Mouse (Mus musculus) heart, adult 8-10 months (tissue): ENCODE results near the gene Ankrd45. TPM values are rescaled to one million over a fixed set of nuclear protein-coding genes. Genes with fewer than 3 reads are reported as not detected.
"Not testable (repeated sequence)": the region's sequence is repeated elsewhere in the genome, so short reads cannot be mapped to it uniquely, and the experiment has no call there.

Source experiments
- DNase-seq: peaks from one replicate; pipeline ENCODE4 v3.0.0; 2022; ENCODE audit warnings: low spot score
- total RNA-seq, 4 experiments: library from RNA; stranded (reverse); gene quantifications; 2 replicates each; pipeline ENCODE4 v1.2.4; 2022

Ankrd45 gene
- total RNA-seq, 4 experiments from 2014 or later = 3.0 to 8.4 (median 5.2) TPM

- DNase-seq = no peak
These were observed 41.2 kb downstream of the Ankrd45 start for GRCm38 (mm10) chr1:161183677-161184076.

DNA sequence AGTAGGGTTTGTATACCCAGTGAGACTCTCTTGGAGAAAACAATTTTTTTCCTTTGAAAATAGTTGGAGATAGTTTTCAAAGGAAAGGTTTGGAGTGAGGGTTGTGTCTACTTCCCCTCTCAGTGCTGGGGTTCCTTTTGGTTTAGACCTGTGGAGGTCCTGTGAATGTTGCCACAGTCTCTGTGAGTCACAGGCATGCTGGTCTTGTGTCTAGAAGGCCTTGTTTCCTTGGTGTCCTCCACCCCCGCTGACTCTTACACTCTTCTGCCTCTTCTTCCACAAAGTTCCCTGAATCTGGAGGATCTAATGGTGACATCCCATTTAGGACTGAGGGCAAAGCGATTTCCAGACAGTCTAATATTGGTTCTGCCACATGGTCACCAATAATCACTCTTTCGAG, 42.9 kb downstream of the Ankrd45 start:
- no peak for DNase-seq

- no peak for DNase-seq
These were observed 47.9 kb downstream of the Ankrd45 start for GRCm38 (mm10) chr1:161190253-161190910.

DNA sequence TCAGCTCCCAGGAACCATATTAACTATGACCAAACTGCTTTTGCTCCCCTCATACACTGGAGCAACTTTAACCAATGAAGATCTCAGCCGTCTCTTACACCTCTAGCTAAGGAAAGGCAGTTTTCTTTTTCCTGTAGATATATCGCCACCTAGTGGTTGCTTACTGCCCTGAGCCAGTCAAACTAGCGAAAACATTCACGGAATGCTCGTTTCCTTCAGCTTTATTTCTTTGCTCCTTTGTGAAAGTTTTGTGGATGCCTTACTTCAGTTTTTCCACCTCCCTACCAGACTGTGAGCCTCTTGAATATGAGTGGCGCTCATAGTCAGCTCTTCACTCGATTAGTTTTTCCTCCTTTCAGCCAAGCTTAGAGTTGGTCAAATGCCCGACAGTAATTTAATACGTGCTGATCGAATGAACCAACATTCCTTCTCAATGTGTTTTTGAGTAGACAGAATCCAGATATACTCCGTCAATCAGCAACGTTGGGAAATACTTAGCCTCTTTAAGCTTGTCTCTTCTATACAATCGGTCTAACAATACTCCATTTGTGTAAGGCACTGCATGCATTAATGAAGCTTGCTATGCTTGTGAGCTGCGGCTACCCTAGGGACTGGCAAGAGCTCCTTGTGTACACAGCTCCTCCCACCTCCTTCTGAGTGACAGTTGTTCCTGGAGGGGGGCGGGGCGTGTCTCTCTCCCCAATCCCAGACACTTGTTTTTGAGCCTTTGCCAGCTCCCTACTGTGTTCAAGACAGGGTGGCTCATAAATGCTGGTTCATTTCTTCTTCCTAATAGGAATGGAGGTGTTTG, 53.3 kb downstream of the Ankrd45 start:
- DNase-seq = peak; percentile 80

DNA sequence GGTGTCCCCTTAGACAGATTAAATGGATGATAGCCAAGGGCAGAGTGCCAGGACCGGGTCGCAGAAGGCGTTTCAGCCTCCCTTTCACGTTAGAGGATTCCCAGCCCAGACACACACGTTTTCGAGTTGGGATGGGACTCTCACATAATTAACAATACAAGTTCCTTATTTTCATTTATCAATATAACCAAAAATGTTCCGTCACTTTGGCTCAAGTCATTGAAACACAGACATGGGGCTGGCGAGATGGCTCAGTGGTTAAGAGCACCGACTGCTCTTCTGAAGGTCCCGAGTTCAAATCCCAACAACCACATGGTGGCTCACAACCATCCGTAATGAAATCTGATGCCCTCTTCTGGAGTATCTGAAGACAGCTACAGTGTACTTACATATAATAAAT, 53.9 kb downstream of the Ankrd45 start:
- DNase-seq = not testable (repeated sequence)

- DNase-seq = no peak
These were observed 57.4 kb downstream of the Ankrd45 start for GRCm38 (mm10) chr1:161199856-161200255.

DNA sequence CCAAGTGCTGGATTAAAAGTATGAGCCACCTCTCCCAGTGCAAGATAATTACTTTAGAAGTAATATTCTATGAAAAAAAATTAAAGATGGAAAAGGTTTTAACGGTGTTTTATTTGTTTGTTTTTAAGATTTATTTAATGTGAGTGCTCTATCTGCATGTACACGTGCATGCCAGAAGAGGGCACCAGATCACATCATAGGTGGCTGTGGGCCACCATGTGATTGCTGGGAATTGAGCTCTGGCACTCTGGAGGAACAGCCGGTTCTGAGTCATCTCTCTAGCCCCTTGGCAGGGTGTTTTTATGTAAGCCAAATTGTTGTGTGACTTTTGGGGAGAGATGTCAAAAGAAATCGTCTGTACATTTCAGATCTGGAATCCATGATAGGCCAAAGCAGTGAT, 72.0 kb downstream of the Ankrd45 start:
- DNase-seq = no peak

DNA sequence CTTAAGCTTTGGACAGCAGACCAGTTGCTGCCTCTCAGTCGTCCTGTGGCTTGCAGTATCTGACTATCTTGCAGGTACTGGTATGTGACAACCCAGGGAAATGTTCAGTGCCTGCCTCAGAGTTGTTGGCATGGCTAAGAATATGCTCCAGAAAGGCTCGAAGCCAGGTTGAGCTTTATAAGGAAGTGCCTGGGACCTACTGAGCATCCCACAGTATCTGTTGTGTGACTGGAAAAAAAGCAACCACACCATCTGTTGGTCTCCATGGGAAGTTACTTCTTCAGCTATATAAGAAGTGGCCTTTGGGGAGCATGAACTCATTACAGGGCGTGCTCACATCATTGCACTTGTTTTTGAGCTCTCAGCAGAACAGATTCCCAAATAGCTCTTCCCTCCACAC, 77.3 kb downstream of the Ankrd45 start:
- no peak for DNase-seq

Other genes with a start within 250 kb of the Ankrd45 start
- gene Rc3h1, start 236.3 kb upstream of the Ankrd45 start, total RNA-seq = 10 to 100 TPM; 31.6 to 45.6 (median 40.4) TPM
- under 1 TPM in 3 of 4 experiments, not detected in 1; 0.17 to 0.44 (median 0.38) TPM for gene Serpinc1, start 164.1 kb upstream of the Ankrd45 start, total RNA-seq
- 10 to 100 TPM; 13.0 to 20.6 (median 15.3) TPM for gene Zbtb37, start 107.8 kb upstream of the Ankrd45 start, total RNA-seq
- 10 to 100 TPM; 24.5 to 33.5 (median 25.3) TPM for gene Dars2, start 72.0 kb upstream of the Ankrd45 start, total RNA-seq
- gene Cenpl, start 72.0 kb upstream of the Ankrd45 start, total RNA-seq = 1 to 10 TPM in 2 of 4 experiments, under 1 TPM in 2; 0.34 to 1.2 (median 0.95) TPM
- gene Klhl20, start 11.2 kb upstream of the Ankrd45 start, total RNA-seq = 10 to 100 TPM in 1 of 4 experiments, 1 to 10 TPM in 3; 7.8 to 10.2 (median 9.3) TPM
- not detected for gene Tex50, start 16.6 kb downstream of the Ankrd45 start, total RNA-seq
- 100 to 1,000 TPM; 324 to 390 (median 370) TPM for gene Prdx6, start 108.5 kb downstream of the Ankrd45 start, total RNA-seq